Mouse (Mus musculus) embryonic fibroblast, embryonic 13.5 days (primary cell): ENCODE results near the gene Bphl. TPM values are rescaled to one million over a fixed set of nuclear protein-coding genes. Genes with fewer than 3 reads are reported as not detected.
"Not testable (repeated sequence)": the region's sequence is repeated elsewhere in the genome, so short reads cannot be mapped to it uniquely, and the experiment has no call there.

ENCODE experiments used
- H3K27ac ChIP-seq: 2 replicates; pipeline ENCODE4 v1.5.1; 2012; ENCODE audit warnings: low read length, control low read depth, inconsistent platforms; ENCODE audit not compliant: insufficient read depth
- H3K4me1 ChIP-seq: 2 replicates; pipeline ENCODE4 v1.6.1; 2011; ENCODE audit warnings: low read length; ENCODE audit not compliant: control insufficient read depth, insufficient read depth
- H3K4me3 ChIP-seq: 2 replicates; pipeline ENCODE4 v1.5.1; 2011; ENCODE audit warnings: mild to moderate bottlenecking, control low read depth, low read length; ENCODE audit not compliant: insufficient read depth
- CTCF ChIP-seq: IDR thresholded peaks from 2 replicates; pipeline ENCODE4 v1.5.1; 2011; ENCODE audit warnings: mild to moderate bottlenecking, control low read depth, low read length, moderate library complexity, borderline replicate concordance; ENCODE audit not compliant: insufficient read depth
- POLR2A ChIP-seq: IDR thresholded peaks from 2 replicates; pipeline ENCODE4 v1.6.1; 2011; ENCODE audit warnings: low read depth, mild to moderate bottlenecking, control low read depth, low read length, moderate library complexity
- polyA plus RNA-seq: library from polyadenylated mRNA; stranded (reverse); fragments of >200 nt; gene quantifications from 2 replicates; pipeline ENCODE4 v1.2.4, GENCODE M21; 2011; ENCODE audit warnings: low read depth; ENCODE audit not compliant: missing spikeins, insufficient read length

The Bphl gene
- polyA plus RNA-seq, 1 experiment: 45.9 TPM

GRCm38 (mm10) chr13:34087052-34087812 is 49.8 kb downstream of the Bphl start:
- no peak for TF ChIP-seq CTCF
- TF ChIP-seq POLR2A: no peak
- Histone ChIP-seq H3K27ac (no peak overlapping the region), H3K4me1 (peaks cover 6% of the 10 kb centered on the region), H3K4me3 (no peak overlapping the region)

GRCm38 (mm10) chr13:34088201-34088649 is 50.8 kb downstream of the Bphl start:
- H3K27ac ChIP-seq, H3K4me1 ChIP-seq, H3K4me3 ChIP-seq: not testable (repeated sequence)

GRCm38 (mm10) chr13:34088871-34089288 is 51.5 kb downstream of the Bphl start:
- H3K4me3 ChIP-seq: no peak overlapping the region
- H3K4me1 ChIP-seq: peaks cover 5% of the 10 kb centered on the region
- TF ChIP-seq CTCF (no peak), POLR2A (no peak)
- no peak overlapping the region for H3K27ac ChIP-seq

DNA sequence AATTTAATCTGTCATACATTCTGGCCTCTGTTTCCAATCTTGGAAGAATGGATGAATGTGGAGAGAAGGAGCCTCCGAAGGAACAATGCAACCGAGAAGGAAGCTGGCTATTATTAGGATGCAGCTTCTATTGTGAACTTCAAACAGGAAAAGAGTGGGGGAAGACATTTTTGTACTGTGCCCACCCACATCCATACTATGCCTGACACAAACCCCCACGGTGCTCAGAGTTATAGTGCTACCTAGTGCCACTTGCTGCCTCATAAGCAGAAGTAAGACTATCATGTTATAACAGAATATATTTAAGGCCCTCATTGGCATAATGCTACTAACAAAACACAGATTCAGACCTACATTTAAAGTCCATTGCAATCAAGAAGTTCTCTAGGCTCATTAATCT is 52.0 kb downstream of the Bphl start:
- Histone ChIP-seq H3K4me3 (no peak overlapping the region), H3K4me1 (peaks cover 3% of the 10 kb centered on the region; the same call in 1 of the 2 replicates), H3K27ac (no peak overlapping the region)
- TF ChIP-seq POLR2A (no peak), CTCF (no peak)

- TF ChIP-seq POLR2A: no peak
- TF ChIP-seq CTCF: no peak
- Histone ChIP-seq H3K4me1 (peaks cover 6% of the 10 kb centered on the region; the same call in 1 of the 2 replicates), H3K27ac (no peak overlapping the region), H3K4me3 (no peak overlapping the region)
Measured at GRCm38 (mm10) chr13:34095542-34096435, 58.4 kb downstream of the Bphl start.

GRCm38 (mm10) chr13:34096455-34096854 is 59.1 kb downstream of the Bphl start:
- H3K4me3 ChIP-seq: no peak overlapping the region
- peaks cover 6% of the 10 kb centered on the region; the same call in 1 of the 2 replicates for H3K4me1 ChIP-seq
- TF ChIP-seq CTCF (no peak), POLR2A (no peak)
- H3K27ac ChIP-seq: no peak overlapping the region

DNA sequence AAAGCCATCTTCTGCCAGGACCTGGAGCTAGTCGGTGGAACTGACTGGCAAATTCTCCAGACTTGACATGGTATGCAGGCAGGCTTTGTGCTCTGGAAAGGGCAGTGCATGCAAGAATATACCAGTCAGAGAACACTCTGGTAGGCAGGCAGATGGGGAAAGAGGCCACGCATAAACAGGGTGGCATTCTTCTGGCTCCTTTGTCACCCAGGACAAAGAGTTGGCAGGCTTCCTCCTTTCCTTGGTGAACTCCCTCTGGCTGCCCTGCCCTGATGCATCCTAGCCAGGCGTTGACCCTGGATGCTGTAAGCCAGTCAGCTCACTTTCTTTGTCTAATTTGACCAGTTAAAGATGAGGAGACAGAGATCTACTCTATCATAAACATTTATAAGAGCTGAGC is 59.7 kb downstream of the Bphl start:
- peaks cover 6% of the 10 kb centered on the region; the same call in 1 of the 2 replicates for H3K4me1 ChIP-seq
- no peak for TF ChIP-seq CTCF
- no peak for TF ChIP-seq POLR2A
- H3K4me3 ChIP-seq: no peak overlapping the region
- H3K27ac ChIP-seq: no peak overlapping the region

- Histone ChIP-seq H3K27ac (no peak overlapping the region), H3K4me3 (no peak overlapping the region), H3K4me1 (peaks cover 6% of the 10 kb centered on the region; the same call in 1 of the 2 replicates)
- no peak for TF ChIP-seq CTCF
- no peak for TF ChIP-seq POLR2A
Measured at GRCm38 (mm10) chr13:34100733-34101132, 63.3 kb downstream of the Bphl start.

DNA sequence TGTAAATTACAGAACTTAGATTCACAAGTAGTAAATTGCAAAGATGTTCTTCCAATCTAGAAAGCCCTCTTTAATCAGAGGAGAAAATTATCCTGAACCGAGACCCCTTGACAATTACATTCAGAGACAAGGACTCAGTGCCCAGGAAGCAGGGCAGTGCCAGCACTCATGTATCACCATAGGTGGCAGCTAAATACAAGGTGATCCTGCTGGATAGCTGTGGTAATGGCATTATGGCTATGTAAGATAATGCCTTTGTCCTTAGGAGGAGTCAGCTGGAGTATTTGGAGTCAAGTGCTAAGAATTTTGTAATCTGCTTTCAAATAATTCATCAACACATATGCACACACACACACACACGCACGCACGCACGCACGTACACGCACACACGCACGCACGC is 63.9 kb downstream of the Bphl start:
- Histone ChIP-seq H3K4me3 (no peak overlapping the region), H3K4me1 (peaks cover 3% of the 10 kb centered on the region; the same call in 1 of the 2 replicates), H3K27ac (no peak overlapping the region)
- TF ChIP-seq CTCF: no peak

GRCm38 (mm10) chr13:34101908-34102307 is 64.5 kb downstream of the Bphl start:
- no peaks in the 10 kb centered on the region for H3K4me1 ChIP-seq
- no peak overlapping the region for H3K4me3 ChIP-seq
- H3K27ac ChIP-seq: no peak overlapping the region
- TF ChIP-seq CTCF: no peak
